Mouse (Mus musculus) heart, embryonic 11.5 days (tissue): ENCODE results near the gene Sdhd. TPM values are rescaled to one million over a fixed set of nuclear protein-coding genes. Genes with fewer than 3 reads are reported as not detected.

Experiments
- ATAC-seq: fragments of 200-750 bp; cut with Nextera tagmentation; replicated peaks from 2 replicates; pipeline ENCODE4 v1.8.0; 2017; ENCODE audit warnings: moderate library complexity; ENCODE audit not compliant: insufficient number of reproducible peaks, low FRiP score, low TSS enrichment
- H3K27ac ChIP-seq: fragments of 300-500 bp; sonication (generic); 2 replicates; pipeline ENCODE4 v1.5.1; 2014; ENCODE audit warnings: mild to moderate bottlenecking, low read depth, low read length
- H3K27me3 ChIP-seq: fragments of 300-500 bp; sonication (generic); 2 replicates; pipeline ENCODE4 v1.6.1; 2014; ENCODE audit warnings: mild to moderate bottlenecking, low read length, mixed read lengths; ENCODE audit not compliant: control insufficient read depth, insufficient read depth
- H3K36me3 ChIP-seq: fragments of 300-500 bp; sonication (generic); 2 replicates; pipeline ENCODE4 v1.6.1; 2014; ENCODE audit warnings: mild to moderate bottlenecking, low read length, moderate library complexity, mixed read lengths; ENCODE audit not compliant: control insufficient read depth, insufficient read depth
- H3K4me1 ChIP-seq: fragments of 300-500 bp; sonication (generic); 2 replicates; pipeline ENCODE4 v1.6.1; 2014; ENCODE audit warnings: low read length; ENCODE audit not compliant: control insufficient read depth, insufficient read depth
- H3K4me2 ChIP-seq: fragments of 300-500 bp; sonication (generic); 2 replicates; pipeline ENCODE4 v1.6.1; 2014; ENCODE audit warnings: mild to moderate bottlenecking, moderate library complexity
- H3K4me3 ChIP-seq: fragments of 300-500 bp; sonication (generic); 2 replicates; pipeline ENCODE4 v1.5.1; 2014; ENCODE audit warnings: low read depth, low read length
- H3K9ac ChIP-seq: fragments of 300-500 bp; sonication (generic); 2 replicates; pipeline ENCODE4 v1.6.1; 2014; ENCODE audit warnings: mild to moderate bottlenecking, low read depth, low read length, moderate library complexity
- H3K9me3 ChIP-seq: fragments of 300-500 bp; sonication (generic); replicated peaks from 2 replicates; pipeline ENCODE4 v1.6.1; 2016; ENCODE audit warnings: low read length; ENCODE audit not compliant: control insufficient read depth
- WGBS: fragments of 180-500 bp; shearing (Covaris S2); extraction: QIAGEN DNeasy Blood & Tissue Kit; methylation state at CpG from one replicate; pipeline ENCODE4 v1.1.7; 2014; ENCODE audit not compliant: insufficient replicate concordance; 5-methylcytosine and 5-hydroxymethylcytosine counted together
- polyA plus RNA-seq: library from polyadenylated mRNA; unstranded; fragments of >200 nt; fragmentation: Nextera tagmentation; extraction: Ambion mirVana; gene quantifications from 2 replicates; pipeline ENCODE4 v1.2.1, GENCODE M21; 2014

Sdhd gene
- polyA plus RNA-seq, 1 experiment from 2014 or later = 572 TPM

DNA sequence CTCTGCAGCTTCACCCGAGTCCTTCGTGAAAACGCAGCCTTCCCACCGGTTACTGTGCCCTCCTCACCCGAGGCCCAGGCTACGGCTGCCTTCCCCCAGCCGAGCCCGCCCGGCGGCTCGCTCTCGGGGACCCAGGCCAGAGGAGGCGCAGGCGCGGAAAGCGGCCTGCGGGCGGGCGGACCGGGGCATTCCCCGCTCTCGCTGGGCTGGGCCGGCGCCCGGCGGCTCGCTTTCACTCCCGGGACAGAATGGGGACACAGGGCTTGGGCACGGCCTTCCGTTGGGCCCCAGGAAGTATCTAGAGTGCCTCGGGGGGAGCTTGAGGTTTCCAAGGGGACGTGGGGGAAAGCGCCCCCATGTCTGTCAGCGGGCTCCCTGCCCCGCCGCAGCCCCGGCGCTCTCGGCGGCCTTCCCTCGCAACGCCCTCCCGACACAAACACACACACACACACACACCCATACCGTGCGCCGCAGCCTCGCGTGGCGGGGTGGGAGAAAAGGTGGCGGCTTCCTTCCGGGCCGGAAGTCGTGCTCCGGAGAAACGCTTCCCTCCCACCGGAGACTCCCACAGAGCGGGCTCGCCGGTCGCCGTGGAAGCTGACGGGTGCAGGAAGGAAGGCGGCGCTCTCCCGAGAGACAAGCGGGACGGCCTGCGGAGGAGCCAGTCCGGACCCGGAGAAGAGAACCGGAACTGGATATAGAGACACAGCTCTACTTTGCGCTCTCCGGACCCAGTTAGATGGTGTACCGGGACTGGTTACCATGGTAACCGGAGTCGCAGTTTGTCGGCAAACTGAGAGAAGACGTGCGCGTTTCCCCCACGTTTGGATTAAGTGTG, 13.4 kb upstream of the Sdhd start, which contains the start of the genes Pih1d2 and Nkapd1:
Gene Pih1d2 (plus strand): TSS at position 556 of the 838 bp plus-strand sequence.
Gene Nkapd1 (minus strand): TSS at position 699 of the 838 bp plus-strand sequence.
- Histone ChIP-seq H3K4me2 (peak within 1 kb of the TSS; percentile 79), H3K9me3 (no peaks in the 10 kb centered on the region), H3K36me3 (peaks cover 13% of the 10 kb centered on the region; the same call in 1 of the 2 replicates), H3K4me1 (peaks cover 5% of the 10 kb centered on the region; the same call in 1 of the 2 replicates), H3K9ac (peak within 1 kb of the TSS; percentile 91), H3K4me3 (peak within 1 kb of the TSS; percentile 92), H3K27me3 (no peaks in the 10 kb centered on the region), H3K27ac (peak within 1 kb of the TSS; percentile 95)
- peak; percentile 87 for ATAC-seq
- under 1% methylated on average over 80 of the region's 81 CpGs for WGBS

DNA sequence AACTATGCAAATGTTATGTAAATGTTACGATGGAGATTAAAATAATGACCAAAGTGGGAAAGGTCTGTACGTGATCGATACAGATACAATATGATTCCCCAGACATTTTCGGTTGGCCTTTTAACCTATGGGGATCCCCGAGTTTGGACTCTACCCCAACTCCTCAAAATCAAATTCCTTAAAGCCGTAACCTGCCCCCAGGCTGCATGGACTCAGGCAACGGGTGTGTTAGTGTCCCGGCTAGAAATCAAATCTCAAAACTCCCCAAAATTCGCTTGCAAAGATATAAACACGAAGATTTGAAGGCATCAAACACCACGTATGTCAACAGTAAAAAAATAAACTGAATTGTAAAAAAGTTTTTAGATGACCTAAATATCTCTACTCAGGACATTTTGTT, 12.5 kb upstream of the Sdhd start:
- Histone ChIP-seq H3K4me1 (peaks cover 5% of the 10 kb centered on the region; the same call in 1 of the 2 replicates), H3K4me2 (peak overlapping the region; percentile 79), H3K9ac (peak overlapping the region; percentile 91), H3K36me3 (peaks cover 13% of the 10 kb centered on the region; the same call in 1 of the 2 replicates), H3K27me3 (no peaks in the 10 kb centered on the region), H3K9me3 (no peaks in the 10 kb centered on the region), H3K27ac (0 out of 2 replicates have a peak overlapping the region, but pooled peaks have one; percentile 95), H3K4me3 (peak overlapping the region; percentile 92)
- ATAC-seq = no peak
- WGBS = 32% methylated on average over 11 of the region's 11 CpGs

DNA sequence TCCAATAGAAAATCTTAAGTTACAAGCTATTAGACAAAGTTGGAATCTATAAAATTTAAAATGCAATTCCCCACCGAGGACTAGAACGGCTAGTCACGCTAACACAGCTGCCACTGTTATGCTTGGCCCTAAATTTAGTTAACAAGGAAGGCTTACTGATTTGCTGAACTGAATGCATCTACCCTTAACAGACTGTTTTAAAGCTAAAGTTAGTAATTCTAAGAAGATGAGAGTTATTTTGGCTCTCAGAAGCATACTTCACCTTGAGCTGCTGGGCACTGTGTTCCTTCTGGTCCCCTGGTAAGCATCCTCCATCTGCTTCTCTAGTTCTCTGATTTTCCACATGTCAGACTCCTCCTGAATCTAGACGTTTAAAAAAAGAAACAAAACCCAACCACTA, 8.5 kb upstream of the Sdhd start:
- peaks cover 5% of the 10 kb centered on the region; the same call in 1 of the 2 replicates for H3K4me1 ChIP-seq
- H3K4me2 ChIP-seq = no peak overlapping the region
- WGBS = 88% methylated on average over 4 of the region's 4 CpGs
- no peak for ATAC-seq
- no peak overlapping the region for H3K4me3 ChIP-seq
- H3K27ac ChIP-seq = no peak overlapping the region
- no peaks in the 10 kb centered on the region for H3K9me3 ChIP-seq
- no peaks in the 10 kb centered on the region for H3K27me3 ChIP-seq
- H3K9ac ChIP-seq = no peak overlapping the region
- H3K36me3 ChIP-seq = peaks cover 30% of the 10 kb centered on the region

DNA sequence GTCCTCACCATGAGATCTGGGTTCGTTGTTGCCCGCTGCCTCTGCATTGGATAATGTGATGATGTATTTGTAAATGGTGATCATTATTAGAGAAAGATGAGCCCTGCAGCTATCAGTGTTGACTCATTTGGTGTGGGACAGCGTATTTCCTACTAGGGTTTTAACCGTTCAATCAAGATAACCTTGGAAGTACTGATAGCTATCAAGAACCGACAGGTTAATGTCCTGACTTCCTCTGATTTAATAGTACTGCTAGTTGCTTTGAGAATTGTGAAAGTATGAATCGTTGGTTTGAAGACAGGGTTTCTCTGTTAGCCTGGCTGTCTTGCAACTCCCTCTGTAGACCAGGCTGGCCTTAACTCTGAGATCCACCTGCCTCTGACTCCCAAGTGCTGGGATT, 726 bp upstream of the Sdhd start:
- ATAC-seq = 0 out of 2 replicates have a peak, but pooled peaks have one; percentile 11
- Histone ChIP-seq H3K27ac (peak overlapping the region; percentile 85), H3K9me3 (no peaks in the 10 kb centered on the region), H3K4me2 (peak overlapping the region; percentile 81), H3K9ac (peak overlapping the region; percentile 96), H3K4me1 (peaks cover 22% of the 10 kb centered on the region), H3K4me3 (peak overlapping the region; percentile 83), H3K27me3 (no peaks in the 10 kb centered on the region), H3K36me3 (peaks cover 17% of the 10 kb centered on the region)
- WGBS = 3% methylated on average over 6 of the region's 6 CpGs

DNA sequence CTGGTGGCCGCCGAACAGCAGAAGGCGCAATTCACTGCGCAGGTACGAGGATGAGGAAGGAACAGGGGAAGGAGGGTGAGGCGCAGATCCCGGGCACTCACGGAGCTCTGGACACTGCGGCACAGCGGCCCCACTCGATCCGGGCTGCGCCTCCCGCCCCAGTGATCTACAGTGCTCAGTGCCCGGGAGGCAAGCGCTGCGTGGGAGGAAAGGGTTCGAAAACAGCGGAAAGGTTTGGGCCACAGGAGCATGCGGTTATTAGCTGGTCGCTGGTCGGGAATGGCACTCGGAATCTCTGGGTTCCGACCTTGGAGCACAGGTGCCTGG, 349 bp upstream of the Sdhd start:
- peak overlapping the region; percentile 83 for H3K4me3 ChIP-seq
- 0% methylated on average over 24 of the region's 24 CpGs for WGBS
- H3K27ac ChIP-seq = peak overlapping the region; percentile 85
- no peaks in the 10 kb centered on the region for H3K27me3 ChIP-seq
- H3K4me1 ChIP-seq = peaks cover 22% of the 10 kb centered on the region
- peak overlapping the region; percentile 81 for H3K4me2 ChIP-seq
- peak overlapping the region; percentile 96 for H3K9ac ChIP-seq
- ATAC-seq = peak; percentile 75
- H3K36me3 ChIP-seq = peaks cover 17% of the 10 kb centered on the region
- H3K9me3 ChIP-seq = no peaks in the 10 kb centered on the region

DNA sequence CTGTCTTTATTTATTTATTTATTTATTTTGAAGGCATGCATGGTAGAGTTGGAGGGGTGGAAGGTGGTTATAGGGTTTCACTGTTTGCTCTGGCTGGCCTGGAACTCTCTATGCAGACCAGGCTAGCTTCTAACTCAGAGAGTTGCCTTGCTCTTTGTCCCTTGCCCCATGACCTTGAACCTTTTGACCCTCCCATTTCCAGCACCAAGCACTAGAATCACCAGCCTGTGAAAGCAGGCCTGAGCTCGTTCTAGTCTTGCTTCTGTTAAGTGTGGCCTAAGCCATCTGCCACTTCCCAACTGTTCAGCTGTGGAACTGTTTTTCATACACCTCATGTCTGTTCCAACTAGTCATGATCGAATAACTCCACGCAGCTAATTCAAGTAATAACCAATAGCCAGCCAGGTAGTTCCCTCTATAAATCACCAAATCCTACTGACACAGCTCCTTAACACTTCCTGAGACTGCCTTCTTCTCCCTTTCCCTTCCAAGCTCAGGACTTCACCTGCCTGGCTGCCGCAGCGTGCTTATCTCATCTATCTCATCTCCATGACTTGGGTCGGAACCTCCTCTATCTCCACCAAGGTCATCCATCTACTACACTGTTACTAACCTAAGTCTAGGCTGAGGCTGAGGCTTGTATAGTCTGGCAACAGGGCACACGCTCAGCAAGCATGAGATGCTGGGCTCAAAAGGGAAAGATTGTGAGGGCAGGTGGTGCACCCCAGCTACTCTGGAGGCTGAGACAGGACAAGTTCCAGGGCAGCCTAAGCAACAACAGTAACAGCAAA, 1.4 kb downstream of the Sdhd start:
- Histone ChIP-seq H3K4me1 (peaks cover 22% of the 10 kb centered on the region), H3K27me3 (no peaks in the 10 kb centered on the region), H3K4me2 (peak overlapping the region; percentile 81), H3K4me3 (peak overlapping the region; percentile 83), H3K27ac (no peak overlapping the region), H3K9ac (peak overlapping the region; percentile 96), H3K36me3 (peaks cover 24% of the 10 kb centered on the region), H3K9me3 (no peaks in the 10 kb centered on the region)
- WGBS = 69% methylated on average over 7 of the region's 7 CpGs
- ATAC-seq = no peak

DNA sequence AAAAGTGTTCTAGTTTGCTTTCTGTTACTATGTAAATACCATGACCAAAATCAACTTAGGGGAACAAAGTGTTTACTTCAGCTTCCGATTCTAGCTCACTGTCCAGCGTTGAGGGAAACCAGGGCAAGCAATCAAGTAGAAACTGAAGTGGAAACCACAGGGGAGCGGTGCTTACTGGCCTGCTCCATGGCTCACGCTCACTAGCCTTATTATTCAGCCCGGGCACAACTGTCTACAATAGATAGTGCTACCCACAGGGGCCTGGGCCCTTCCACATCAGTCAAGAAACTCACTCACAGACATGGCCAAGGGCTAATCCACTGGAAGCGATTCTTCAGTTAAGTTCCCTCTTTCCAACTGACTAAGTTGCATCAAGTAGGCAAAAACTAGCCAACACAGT, 2.1 kb downstream of the Sdhd start:
- Histone ChIP-seq H3K4me2 (peak overlapping the region; percentile 81), H3K36me3 (peaks cover 31% of the 10 kb centered on the region), H3K4me3 (peak overlapping the region; percentile 83; the same call in 1 of the 2 replicates), H3K27me3 (no peaks in the 10 kb centered on the region), H3K27ac (no peak overlapping the region), H3K9me3 (no peaks in the 10 kb centered on the region), H3K4me1 (peaks cover 22% of the 10 kb centered on the region), H3K9ac (peak overlapping the region; percentile 34; the same call in 1 of the 2 replicates)
- ATAC-seq = no peak
- 69% methylated on average over 6 of the region's 6 CpGs for WGBS

DNA sequence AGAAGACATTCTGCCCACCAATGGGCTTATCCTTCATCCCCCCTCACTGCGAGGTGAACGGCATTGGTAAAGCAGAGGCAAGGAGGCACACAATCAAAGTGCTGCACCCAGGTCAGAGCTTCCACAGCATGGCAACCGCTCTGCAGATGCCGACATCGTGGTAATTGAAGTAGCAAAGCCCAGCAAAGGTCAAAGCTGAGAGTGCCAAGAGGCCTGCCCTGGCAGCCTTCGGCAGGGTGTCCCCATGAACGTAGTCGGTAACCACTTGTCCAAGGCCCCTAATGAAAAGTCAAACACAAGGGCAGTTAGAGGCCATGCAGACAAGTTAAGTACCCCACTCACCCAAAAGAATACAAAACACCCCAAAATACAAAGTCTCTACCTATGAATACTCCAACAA, 6.6 kb downstream of the Sdhd start:
- peaks cover 36% of the 10 kb centered on the region for H3K36me3 ChIP-seq
- peaks cover 7% of the 10 kb centered on the region for H3K4me1 ChIP-seq
- no peak overlapping the region for H3K9ac ChIP-seq
- H3K4me3 ChIP-seq = no peak overlapping the region
- H3K9me3 ChIP-seq = no peaks in the 10 kb centered on the region
- no peaks in the 10 kb centered on the region for H3K27me3 ChIP-seq
- H3K4me2 ChIP-seq = no peak overlapping the region
- no peak overlapping the region for H3K27ac ChIP-seq
- no peak for ATAC-seq
- WGBS = 93% methylated on average over 8 of the region's 8 CpGs
